Mouse (Mus musculus): ENCODE results near the gene Pyy.

The Pyy gene
- long read RNA-seq, experiment 1, result 0 reads
- long read RNA-seq, experiment 2, result 0 reads

GRCm38 (mm10) chr11:102107732-102108131, at the start of gene Pyy:
Gene Pyy, minus strand, starts transcription at chr11:102107832.
- intact Hi-C loops (cut with DNase I), result no loop called here

DNA sequence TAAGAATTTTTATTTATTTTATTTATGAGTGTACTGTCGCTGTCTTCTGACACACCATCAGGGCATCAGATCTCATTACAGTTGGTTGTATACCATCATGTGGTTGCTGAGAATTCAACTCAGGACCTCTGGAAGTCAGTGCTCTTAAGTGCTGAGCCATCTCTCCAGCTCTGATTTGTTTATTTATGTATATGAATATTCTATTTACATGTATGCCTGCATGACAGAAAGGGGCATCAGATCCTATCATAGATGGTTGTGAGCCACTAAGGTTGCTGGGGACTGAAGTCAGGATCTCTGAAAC, 49.1 kb upstream of the Pyy start:
- intact Hi-C loops (cut with DNase I), result loop anchor here (5.0 to 10.0 kb wide), 2 partner anchors 68 to 106 kb away; no protein-coding TSS in a partner anchor

GRCm38 (mm10) chr11:102156039-102156785, 48.6 kb upstream of the Pyy start, which contains the start of gene Tmem101:
Gene Tmem101, minus strand, starts transcription at chr11:102156404.
- intact Hi-C loops (cut with DNase I), result loop anchor here (5.0 to 10.0 kb wide), 2 partner anchors 69 to 106 kb away; no protein-coding TSS in a partner anchor

DNA sequence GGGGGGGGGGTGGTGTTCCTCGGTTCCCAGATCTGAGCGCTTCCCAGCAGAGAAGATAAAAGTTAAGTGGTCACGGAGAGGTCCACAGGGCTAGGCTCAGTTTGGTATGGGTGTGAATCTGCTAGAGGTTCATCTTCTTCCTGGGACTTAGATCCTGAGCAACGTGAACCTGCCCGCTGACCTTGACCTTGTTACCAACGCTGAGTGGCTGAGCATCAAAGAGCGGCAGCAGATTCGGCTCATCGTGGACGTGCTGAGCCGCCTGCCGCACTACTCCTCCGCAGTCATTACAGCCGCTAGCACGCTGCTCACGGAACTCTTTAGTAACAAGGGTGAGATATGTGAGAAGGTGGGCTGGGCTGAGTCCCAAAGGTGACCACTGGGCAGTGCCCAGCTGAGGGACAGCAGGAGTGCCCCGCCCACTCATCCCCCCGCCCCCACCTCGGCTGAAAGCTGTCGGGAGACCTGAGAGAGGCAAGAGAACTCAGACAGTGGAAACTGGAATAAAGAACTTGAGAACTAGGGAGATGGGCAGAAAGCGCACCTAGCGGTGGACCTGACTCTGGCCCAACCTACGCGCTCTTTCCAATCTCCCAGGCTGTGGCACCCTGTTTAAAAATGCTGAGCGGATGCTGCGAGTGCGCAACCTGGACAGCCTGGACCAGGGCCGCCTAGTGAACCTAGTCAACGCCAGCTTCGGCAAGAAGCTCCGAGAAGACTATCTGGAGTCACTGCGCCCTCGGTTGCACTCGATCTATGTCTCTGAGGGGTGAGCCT, 39.8 kb upstream of the Pyy start:
- intact Hi-C loops (cut with DNase I), result loop anchor here (5.0 kb wide), 1 partner anchor 285 kb away; the partner anchor contains the start of gene Grn

DNA sequence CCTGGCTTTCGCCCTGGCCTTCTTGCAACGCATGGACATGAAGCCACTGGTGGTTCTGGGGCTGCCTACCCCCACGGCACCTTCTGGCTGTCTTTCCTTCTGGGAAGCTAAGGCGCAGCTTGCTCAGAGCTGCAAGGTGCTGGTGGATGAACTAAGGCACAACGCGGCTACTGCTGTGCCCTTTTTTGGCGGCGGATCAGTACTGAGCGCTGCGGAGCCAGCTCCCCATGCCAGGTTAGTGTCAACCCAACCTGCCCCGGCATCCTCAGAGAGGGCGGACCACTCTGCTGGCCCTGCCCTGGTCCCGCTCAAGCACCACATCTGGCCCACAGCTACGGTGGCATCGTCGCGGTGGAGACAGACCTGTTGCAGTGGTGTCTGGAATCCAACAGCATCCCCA, 38.9 kb upstream of the Pyy start:
- intact Hi-C loops (cut with DNase I), result loop anchor here (5.0 kb wide), 1 partner anchor 286 kb away; the partner anchor contains the start of gene Grn

DNA sequence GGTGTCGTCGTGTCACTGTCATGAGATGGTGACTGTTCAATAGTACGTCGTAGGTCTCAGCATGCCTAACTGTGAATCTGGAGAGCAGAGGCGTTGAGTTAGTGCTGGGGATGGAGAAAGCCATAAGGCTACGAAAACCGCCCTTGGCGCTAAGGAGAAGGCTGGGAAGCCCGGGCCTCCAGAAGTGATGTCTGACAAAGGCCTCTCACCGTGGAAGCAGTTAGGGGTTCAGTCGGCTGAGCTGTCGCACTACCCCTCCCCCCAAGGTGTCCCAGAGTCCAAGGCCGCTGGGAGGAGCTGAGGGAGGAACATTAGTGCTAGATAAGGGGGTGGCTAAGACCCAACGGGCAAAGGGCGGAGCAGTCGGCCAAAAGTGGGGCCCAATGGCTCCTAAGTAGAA, 38.4 kb upstream of the Pyy start:
- intact Hi-C loops (cut with DNase I), result loop anchor here (5.0 kb wide), 1 partner anchor 286 kb away; the partner anchor contains the start of gene Grn

DNA sequence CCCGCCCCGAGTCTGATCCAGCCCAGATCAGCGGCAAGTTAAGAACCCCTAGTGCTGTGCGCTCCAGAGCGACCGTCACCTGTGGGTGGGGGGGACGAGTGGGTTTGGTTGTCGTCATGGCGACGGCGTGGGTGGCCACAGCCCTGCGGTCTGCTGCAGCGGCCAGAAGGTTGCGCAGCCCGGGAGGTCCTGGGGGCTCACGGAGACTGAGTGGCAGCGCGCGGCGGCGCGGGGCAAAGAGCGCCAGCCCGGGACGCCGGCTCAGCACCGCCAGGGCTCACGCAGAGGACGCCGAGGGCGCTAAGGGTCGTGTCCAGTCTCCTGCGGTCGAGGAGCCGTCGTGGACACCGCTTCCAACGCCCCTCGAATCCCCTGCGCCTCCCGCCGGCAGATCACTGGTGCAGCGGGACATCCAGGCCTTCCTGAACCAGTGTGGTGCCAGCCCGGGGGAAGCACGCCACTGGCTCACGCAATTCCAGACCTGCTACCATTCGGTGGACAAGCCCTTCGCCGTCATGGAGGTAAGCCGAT, 37.9 kb upstream of the Pyy start, which contains the start of gene Nags:
Gene Nags (plus strand): TSS at position 43 of the 531 bp plus-strand sequence.
- intact Hi-C loops (cut with DNase I), result loop anchor here (5.0 kb wide), 1 partner anchor 287 kb away; the partner anchor contains the start of gene Grn

- intact Hi-C loops (cut with DNase I), result loop anchor here (5.0 kb wide), 1 partner anchor 287 kb away; the partner anchor contains the start of gene Grn
These were observed 37.4 kb upstream of the Pyy start for GRCm38 (mm10) chr11:102144957-102145470.

DNA sequence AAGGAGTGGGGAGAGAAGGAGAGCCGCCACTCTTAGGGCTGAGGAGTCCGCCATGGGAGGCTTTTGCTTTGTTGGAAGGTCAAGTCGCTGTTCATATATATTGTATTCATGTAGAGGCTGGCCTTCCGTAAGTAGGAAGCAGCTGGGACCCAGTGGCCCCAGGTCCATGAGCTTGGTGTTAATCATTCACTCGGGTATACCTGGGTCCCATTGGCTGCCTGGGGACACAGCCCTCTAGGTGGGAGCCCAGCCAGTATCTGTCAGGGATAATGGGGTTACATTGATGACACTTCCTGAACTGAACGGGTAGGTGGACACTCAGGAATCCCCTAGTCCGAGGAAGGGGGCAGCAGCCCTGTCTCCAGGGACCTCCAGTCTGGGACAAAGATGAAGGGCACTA, 34.7 kb upstream of the Pyy start:
- intact Hi-C loops (cut with DNase I), result no loop called here

- intact Hi-C loops (cut with DNase I), result no loop called here
These were observed 32.9 kb upstream of the Pyy start for GRCm38 (mm10) chr11:102140508-102140907.

- intact Hi-C loops (cut with DNase I), result loop anchor here (2.0 to 5.0 kb wide), 2 partner anchors 36 to 76 kb away; no protein-coding TSS in a partner anchor
These were observed 30.8 kb upstream of the Pyy start for GRCm38 (mm10) chr11:102138447-102138740.

GRCm38 (mm10) chr11:102137625-102138446, 30.2 kb upstream of the Pyy start:
- intact Hi-C loops (cut with DNase I), result loop anchor here (2.0 to 5.0 kb wide), 2 partner anchors 35 to 76 kb away; no protein-coding TSS in a partner anchor

DNA sequence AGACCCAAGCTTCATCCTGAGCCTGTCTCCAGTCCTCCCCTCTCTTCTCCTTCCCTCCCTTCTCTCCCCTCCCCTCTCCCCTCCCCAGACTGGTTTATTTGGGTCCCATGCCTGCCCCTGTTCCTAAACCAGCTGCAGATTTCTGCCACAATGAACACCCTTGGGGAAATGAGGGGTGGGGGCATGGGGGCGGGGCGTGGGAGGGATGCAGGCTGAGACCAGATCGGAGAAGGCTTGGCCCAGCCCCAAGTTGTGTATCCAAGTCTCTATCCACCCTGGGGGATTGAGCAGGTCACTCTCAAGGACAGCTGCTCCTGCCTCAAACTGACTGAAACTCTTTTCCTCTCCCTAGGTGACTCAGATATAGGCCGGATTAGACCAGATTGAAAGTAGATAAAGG, 26.9 kb upstream of the Pyy start:
- intact Hi-C loops (cut with DNase I), result no loop called here

- intact Hi-C loops (cut with DNase I), result no loop called here
These were observed 9.8 kb upstream of the Pyy start for GRCm38 (mm10) chr11:102117386-102117785.

- intact Hi-C loops (cut with DNase I), result no loop called here
These were observed 8.6 kb upstream of the Pyy start for GRCm38 (mm10) chr11:102116241-102116640.

- intact Hi-C loops (cut with DNase I), result no loop called here
These were observed 3.9 kb upstream of the Pyy start for GRCm38 (mm10) chr11:102111576-102111975.

GRCm38 (mm10) chr11:102106911-102107310, 721 bp downstream of the Pyy start:
- intact Hi-C loops (cut with DNase I), result no loop called here

GRCm38 (mm10) chr11:102102485-102103258, 5.0 kb downstream of the Pyy start:
- intact Hi-C loops (cut with DNase I), result loop anchor here (2.0 kb wide), 1 partner anchor 36 kb away; no protein-coding TSS in a partner anchor

- intact Hi-C loops (cut with DNase I), result no loop called here
These were observed 6.4 kb downstream of the Pyy start, which contains the start of gene Ppy for GRCm38 (mm10) chr11:102101219-102101618. Gene Ppy, minus strand, starts transcription at chr11:102101319.

Data from adrenal gland (tissue).